Mouse (Mus musculus) olfactory bulb, adult 2 months (tissue): ENCODE results near the gene Trappc5.

Experiments
- CTCF ChIP-seq: fragments of 200-500 bp; IDR thresholded peaks from 2 replicates; pipeline ENCODE4 v1.5.1; 2012; ENCODE audit warnings: low read depth, mild to moderate bottlenecking, low read length, moderate library complexity; ENCODE audit not compliant: insufficient read depth
- POLR2A ChIP-seq: fragments of 200-500 bp; IDR thresholded peaks from 2 replicates; pipeline ENCODE4 v1.6.1; 2012; ENCODE audit warnings: mild to moderate bottlenecking, low read depth, low read length, moderate library complexity; ENCODE audit not compliant: insufficient read depth

GRCm38 (mm10) chr8:3646824-3647531 lies 29.1 kb upstream of the Trappc5 start:
- TF ChIP-seq CTCF (no peak), POLR2A (no peak)
